In the genomic region with DNA sequence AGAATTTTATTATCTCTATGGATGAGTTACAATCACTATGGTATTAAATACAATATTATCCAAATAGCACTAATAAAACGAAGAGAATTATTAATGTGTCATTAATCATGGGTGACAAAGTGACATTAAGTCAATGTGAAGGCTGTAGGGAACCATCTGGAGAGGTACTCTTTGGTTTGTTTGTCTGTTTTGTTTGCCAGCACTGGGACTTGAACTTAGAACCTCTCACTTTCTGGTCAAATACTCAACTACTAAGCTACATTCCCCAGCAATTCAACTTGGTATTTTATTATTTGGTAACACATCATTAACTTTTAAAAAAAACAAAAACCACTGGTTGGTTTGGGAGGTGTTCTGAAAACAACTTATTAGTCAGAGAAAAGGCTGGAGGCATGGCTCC, we compare ENCODE assay signal across 21 mouse cellular contexts. TPM values are rescaled to one million over a fixed set of nuclear protein-coding genes. Genes with fewer than 3 reads are reported as not detected.
DNase-seq lines count a peak whose midpoint lies in the region; ATAC-seq and TF ChIP-seq lines count a peak whose summit lies in the region.
"Had no signal": no experiment of that assay in that cellular context is flagged by ENCODE, and none has a peak within 500 bp of the region (broad histone marks: within the 10 kb centered on the region; RNA-seq: fewer than 3 reads in every experiment).

No protein-coding gene starts in this region.

- TF ChIP-seq CTCF in lung, embryonic 14.5 days (IDR thresholded peaks at IDR 0.05; ENCODE audit: low read depth) = no peak
- TF ChIP-seq CTCF in lung, postnatal 0 days (IDR thresholded peaks at IDR 0.05) = no peak
- TF ChIP-seq CTCF in lung, adult 2 months (IDR thresholded peaks at IDR 0.05; ENCODE audit: insufficient read depth, low read length) = no peak

- peak; percentile 65 for DNase-seq in lung, embryonic 14.5 days
- no peak for DNase-seq in lung, postnatal 36 days
- no peak for DNase-seq in lung, postnatal 25 days (ENCODE audit: low spot score)
- peak; percentile 9 for DNase-seq in lung, postnatal 0 days (ENCODE audit: low spot score)
- no peak for DNase-seq in lung, adult 2 months
- DNase-seq: adrenal gland, adult 2 months; adrenal gland, adult 8-10 months; adrenal gland, postnatal 10 days; adrenal gland, postnatal 14 days; adrenal gland, postnatal 25 days; adrenal gland, postnatal 36 days; B cell, adult 2 months; cerebellum, adult 11 months; cerebellum, adult 11-12 months; cerebellum, adult 18-20 months had no signal

- TF ChIP-seq POLR2A in lung, adult 2 months (IDR thresholded peaks at IDR 0.05; ENCODE audit: borderline replicate concordance, extremely low read depth, low read depth, low read length) = no peak

- WGBS in lung, embryonic 14.5 days = 50% methylated on average over 1 of the region's 1 CpGs
- WGBS in lung, embryonic 16.5 days = 49% methylated on average over 1 of the region's 1 CpGs
- WGBS in lung, postnatal 0 days = 66% methylated on average over 1 of the region's 1 CpGs
- 71% methylated on average over 1 of the region's 1 CpGs for WGBS in lung, adult 2 months

- no peak overlapping the region for H3K4me3 ChIP-seq in lung, embryonic 14.5 days (ENCODE audit: low read depth, low read length)
- H3K4me3 ChIP-seq in lung, embryonic 16.5 days (ENCODE audit: low read length) = no peak overlapping the region
- H3K4me3 ChIP-seq in lung, postnatal 0 days (ENCODE audit: low read depth, low read length) = no peak overlapping the region
- H3K4me3 ChIP-seq in lung, adult 2 months (replicated peaks; ENCODE audit: extremely low read depth, low read depth, low read length) = no peak overlapping the region

- H3K4me2 ChIP-seq in lung, embryonic 14.5 days = no peak overlapping the region
- no peak overlapping the region for H3K4me2 ChIP-seq in lung, embryonic 16.5 days (ENCODE audit: low read depth, low read length)
- no peak overlapping the region for H3K4me2 ChIP-seq in lung, postnatal 0 days (replicated peaks; ENCODE audit: low read depth, low read length)

- H3K9me3 ChIP-seq in lung, embryonic 14.5 days (ENCODE audit: low read depth, low read length) = no peaks in the 10 kb centered on the region
- no peaks in the 10 kb centered on the region for H3K9me3 ChIP-seq in lung, embryonic 16.5 days (ENCODE audit: control insufficient read depth, low read length)
- no peaks in the 10 kb centered on the region for H3K9me3 ChIP-seq in lung, postnatal 0 days (ENCODE audit: low read length)
- H3K9me3 ChIP-seq: G1E had no signal

- H3K36me3 ChIP-seq in lung, embryonic 14.5 days (ENCODE audit: insufficient read depth) = peaks cover 85% of the 10 kb centered on the region
- H3K36me3 ChIP-seq in lung, embryonic 16.5 days (ENCODE audit: control insufficient read depth, insufficient read depth, low read length) = peaks cover 56% of the 10 kb centered on the region
- peaks cover 45% of the 10 kb centered on the region for H3K36me3 ChIP-seq in lung, postnatal 0 days (ENCODE audit: insufficient read depth, low read length)

- H3K27ac ChIP-seq in lung, embryonic 14.5 days (ENCODE audit: low read depth) = no peak overlapping the region
- H3K27ac ChIP-seq in lung, embryonic 16.5 days (ENCODE audit: low read length) = no peak overlapping the region
- H3K27ac ChIP-seq in lung, postnatal 0 days (ENCODE audit: low read length) = no peak overlapping the region

- H3K4me1 ChIP-seq in lung, embryonic 14.5 days (ENCODE audit: insufficient read depth) = no peaks in the 10 kb centered on the region
- no peaks in the 10 kb centered on the region for H3K4me1 ChIP-seq in lung, embryonic 16.5 days (replicated peaks; ENCODE audit: control insufficient read depth, insufficient read depth, low read length)
- no peaks in the 10 kb centered on the region for H3K4me1 ChIP-seq in lung, postnatal 0 days (ENCODE audit: insufficient read depth, low read depth, low read length)
- no peaks in the 10 kb centered on the region for H3K4me1 ChIP-seq in lung, adult 2 months (ENCODE audit: control insufficient read depth, insufficient read depth, low read length)

- ATAC-seq in lung, embryonic 14.5 days (ENCODE audit: insufficient read depth) = no peak
- peak; percentile 66; the same call in 1 of the 2 replicates for ATAC-seq in lung, embryonic 16.5 days (ENCODE audit: low read depth)
- ATAC-seq in lung, postnatal 0 days = no peak
- ATAC-seq: activated CD4-positive, CD25-positive, alpha-beta regulatory T cell, adult 4 months; CD4-positive, CD25-positive, alpha-beta regulatory T cell, adult 4 months; Patski had no signal

- H3K9ac ChIP-seq in lung, embryonic 14.5 days = no peak overlapping the region
- no peak overlapping the region for H3K9ac ChIP-seq in lung, embryonic 16.5 days (ENCODE audit: low read length)
- no peak overlapping the region for H3K9ac ChIP-seq in lung, postnatal 0 days (replicated peaks; ENCODE audit: low read depth)

- H3K27me3 ChIP-seq in lung, embryonic 14.5 days (ENCODE audit: insufficient read depth, low read length) = no peaks in the 10 kb centered on the region
- no peaks in the 10 kb centered on the region for H3K27me3 ChIP-seq in lung, embryonic 16.5 days (ENCODE audit: control insufficient read depth, insufficient read depth, low read depth, low read length)
- no peaks in the 10 kb centered on the region for H3K27me3 ChIP-seq in lung, postnatal 0 days (replicated peaks; ENCODE audit: insufficient read depth, low read length)
- H3K27me3 ChIP-seq: CH12.LX, Patski had no signal

- no peak for TF ChIP-seq EP300 in lung, postnatal 0 days (IDR thresholded peaks at IDR 0.05)

RNA-seq across cellular contexts. Expression of a gene that starts 43.1 kb away (rescaled TPM):
- 15.1 and 15.4 TPM in 2 replicates for polyA plus RNA-seq in lung, embryonic 14.5 days (2014; fragmentation: Nextera tagmentation; extraction: Ambion mirVana)
- polyA plus RNA-seq in lung, embryonic 16.5 days (2015; fragmentation: Nextera tagmentation; extraction: Ambion mirVana) = 9.7 and 9.9 TPM in 2 replicates
- polyA plus RNA-seq in lung, postnatal 0 days (2015; fragmentation: Nextera tagmentation; extraction: Ambion mirVana) = 7.5 and 10.4 TPM in 2 replicates
- polyA plus RNA-seq in lung, adult 2 months (2012; rRNA removed) = 14.7 and 16.7 TPM in 2 replicates

Comparison
In these comparisons a context has a peak if more than half of its experiments do, and no peak if none do; other contexts are left out.
1. DNase-seq: peak in lung, embryonic 14.5 days (single experiment) and lung, postnatal 0 days (single experiment); none in lung, postnatal 36 days (single experiment), lung, postnatal 25 days (single experiment) and lung, adult 2 months (single experiment).